Mouse (Mus musculus): ENCODE measurements around the gene Grtp1.

Gene Grtp1

GRCm38 (mm10) chr8:13122887-13123421 is 77.5 kb downstream of the Grtp1 start:
- in situ Hi-C loops (cut with MseI, MboI), result no loop called here
